Mouse (Mus musculus) 3134 (cell line): ENCODE measurements at regions not wholly inside any gene's neighbourhood (a gene's known extent, or its start where the extent isn't known, plus 50 kb on each side); places are given as distances from the start of the nearest gene placed in this dataset.

ENCODE experiments used
- DNase-seq: peaks from one replicate; pipeline ENCODE4 v3.0.0-alpha.2; 2011; ENCODE audit warnings: low spot score; ENCODE audit not compliant: insufficient read length; ENCODE audit errors: extremely low read depth

DNA sequence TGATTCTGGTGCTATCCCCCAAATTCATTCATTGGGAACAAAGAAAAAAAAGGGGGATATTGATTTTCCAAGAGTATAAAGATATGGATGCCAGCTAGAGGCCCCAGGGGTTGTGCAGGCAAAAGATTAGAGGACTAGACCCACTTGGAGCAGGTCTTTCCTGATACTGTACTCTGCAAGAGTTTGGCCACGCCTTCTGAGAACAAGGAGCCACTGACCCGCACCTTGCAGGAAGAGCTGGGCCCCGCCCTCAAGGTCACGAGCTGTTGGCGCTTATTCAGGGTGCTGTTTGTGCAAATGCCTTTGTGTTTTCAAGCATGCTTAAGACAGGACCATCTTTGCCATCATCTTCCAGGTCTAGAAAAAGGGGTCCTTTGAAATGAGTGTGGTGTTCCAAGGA lies 54.5 kb upstream of the Slc7a1 start:
- DNase-seq = no peak

DNA sequence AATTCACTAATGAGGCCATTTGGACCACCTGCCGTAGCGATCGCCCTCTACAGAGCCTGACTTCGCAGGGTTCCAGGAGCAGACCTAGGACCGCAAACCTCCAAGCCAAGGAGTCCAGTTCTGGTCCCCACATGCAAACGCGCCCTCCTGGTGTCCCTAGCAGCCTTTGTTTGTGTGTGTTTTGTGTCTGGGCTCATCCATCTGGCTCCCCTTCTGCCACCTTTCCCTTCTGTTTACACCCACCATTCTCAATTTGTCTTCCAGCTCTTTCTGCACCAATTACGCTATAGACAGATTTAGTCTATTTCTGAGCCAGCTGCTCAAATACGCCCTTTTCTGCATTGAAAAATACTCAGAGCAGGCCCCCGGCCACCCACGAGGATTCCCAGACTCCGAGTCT lies 54.1 kb upstream of the Slc7a1 start:
- no peak for DNase-seq

GRCm38 (mm10) chr5:148452909-148453632 lies 53.4 kb upstream of the Slc7a1 start:
- no peak for DNase-seq

DNA sequence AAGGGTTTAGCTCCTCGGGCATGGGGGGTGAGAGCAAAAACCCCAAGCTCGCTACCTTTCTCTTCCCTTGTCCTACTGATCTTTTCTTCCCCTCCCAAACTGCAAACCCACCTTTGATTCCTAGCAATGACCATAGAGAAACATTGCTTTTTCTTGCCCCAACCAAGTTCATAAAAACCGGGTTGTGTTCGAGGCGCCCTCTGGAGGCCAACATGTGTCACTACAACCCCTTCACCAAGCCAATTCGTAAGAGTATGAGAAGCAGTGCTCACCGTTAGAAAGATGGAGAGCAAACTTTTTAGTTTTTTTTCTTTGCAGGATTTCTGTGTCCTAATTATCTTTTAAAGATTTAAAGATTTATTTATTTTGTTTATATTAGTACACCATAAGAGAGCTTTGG lies 52.1 kb upstream of the Slc7a1 start:
- no peak for DNase-seq

- DNase-seq = peak; percentile 46
Observed at GRCm38 (mm10) chr5:148450924-148451323, 51.2 kb upstream of the Slc7a1 start.
